Mouse (Mus musculus): ENCODE results near the gene Zfp791.

DNA sequence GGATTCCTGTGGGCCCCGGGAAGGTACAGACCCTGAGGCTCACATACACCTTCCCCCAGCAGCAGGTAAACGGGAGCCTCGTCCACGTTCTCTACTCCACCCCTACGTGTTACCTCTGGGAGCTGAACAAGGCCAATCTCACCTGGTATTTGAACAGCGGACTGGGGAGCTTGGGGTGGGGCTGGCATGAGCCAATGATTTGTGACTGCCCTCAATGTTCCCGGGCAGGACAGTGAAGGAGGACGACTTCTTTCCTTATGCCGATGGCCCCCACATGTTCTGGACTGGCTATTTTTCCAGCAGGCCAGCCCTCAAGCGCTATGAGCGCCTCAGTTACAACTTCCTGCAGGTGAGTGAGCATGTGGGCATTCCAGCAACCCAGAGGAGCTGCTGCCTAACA lies 32.0 kb downstream of the Zfp791 start:
- TF ChIP-seq CTCF (IDR thresholded peaks at IDR 0.05) (no peak), EP300 (IDR thresholded peaks at IDR 0.05) (no peak)

Data from lung, postnatal 0 days (tissue).